Mouse (Mus musculus) G1E (cell line): Measurements from ENCODE around the gene R3hdm4.

Experiments
- CTCF ChIP-seq: IDR thresholded peaks from 2 replicates; pipeline ENCODE4 v1.5.1; 2012; ENCODE audit warnings: low read depth, low read length, inconsistent platforms, mixed read lengths
- POLR2AphosphoS5 ChIP-seq: IDR thresholded peaks from 2 replicates; pipeline ENCODE4 v1.6.1; 2012; ENCODE audit warnings: low read depth, low read length, inconsistent platforms; ENCODE audit not compliant: insufficient replicate concordance

DNA sequence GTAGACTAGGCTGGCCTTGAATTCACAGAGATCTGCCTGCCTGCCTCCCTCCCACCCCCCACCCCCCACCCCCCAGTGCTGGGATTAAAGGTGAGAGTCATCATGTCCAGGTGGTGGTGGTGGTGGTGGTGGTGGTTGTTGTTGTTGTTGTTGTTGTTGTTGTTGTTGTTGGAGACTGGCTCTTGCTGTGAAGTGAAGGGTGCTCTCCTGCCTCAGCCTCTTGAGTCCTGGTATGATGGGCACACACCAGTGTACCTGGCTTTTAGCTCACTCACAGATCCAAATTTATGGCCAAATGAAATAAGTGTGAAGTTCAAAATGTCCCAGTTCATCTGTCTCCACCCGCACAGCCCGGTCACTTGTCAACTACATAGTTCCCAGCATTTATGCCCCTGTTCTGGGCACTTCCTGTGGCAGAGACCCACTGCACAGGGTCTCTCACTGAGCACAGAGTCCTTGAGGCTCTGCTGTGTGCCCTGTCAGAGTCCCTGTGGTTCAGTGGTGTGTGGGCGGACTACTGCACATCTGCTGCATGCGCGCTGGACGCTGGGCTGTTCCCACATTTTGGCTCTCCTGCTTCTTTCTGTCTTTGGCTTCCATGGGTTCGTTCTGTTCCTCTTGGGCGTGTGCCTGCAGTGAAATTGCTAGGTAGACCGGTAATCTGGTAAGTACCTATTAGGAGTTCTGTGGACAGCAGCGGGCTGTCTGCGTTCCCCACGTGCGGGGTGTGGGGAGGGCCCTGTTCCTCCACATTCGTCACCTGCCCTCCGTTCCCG, 14.0 kb upstream of the R3hdm4 start:
- TF ChIP-seq CTCF (no peak), POLR2AphosphoS5 (no peak)
